Mouse (Mus musculus) embryonic fibroblast, embryonic 13.5 days (primary cell): Measurements from ENCODE around the gene Robo3.

ENCODE experiments used
- CTCF ChIP-seq: IDR thresholded peaks from 2 replicates; pipeline ENCODE4 v1.5.1; 2011; ENCODE audit warnings: mild to moderate bottlenecking, control low read depth, low read length, moderate library complexity, borderline replicate concordance; ENCODE audit not compliant: insufficient read depth
- POLR2A ChIP-seq: IDR thresholded peaks from 2 replicates; pipeline ENCODE4 v1.6.1; 2011; ENCODE audit warnings: low read depth, mild to moderate bottlenecking, control low read depth, low read length, moderate library complexity

DNA sequence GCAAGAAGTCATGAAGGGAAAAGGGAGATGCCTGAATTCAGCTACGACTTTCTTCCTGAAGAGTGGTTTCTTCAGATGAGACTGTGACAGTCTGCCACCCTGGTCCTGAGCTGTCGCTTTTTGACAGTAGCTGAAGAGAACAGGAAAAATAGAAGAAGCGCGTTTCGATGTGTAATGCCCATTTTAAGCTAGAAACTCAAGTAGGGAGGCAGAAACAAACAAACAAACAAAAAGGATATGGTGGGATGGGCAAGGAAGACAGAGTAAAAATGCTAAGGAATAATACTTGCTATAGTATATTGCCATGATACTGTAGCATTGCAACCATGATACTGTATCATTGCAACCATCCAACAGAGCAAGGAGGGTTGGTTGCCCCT, 27.9 kb upstream of the Robo3 start:
- TF ChIP-seq POLR2A (no peak), CTCF (no peak)
